Mouse (Mus musculus): ENCODE results near the gene Vmn2r109.
"Not testable (repeated sequence)": the region's sequence is repeated elsewhere in the genome, so short reads cannot be mapped to it uniquely, and the experiment has no call there.

The Vmn2r109 gene

DNA sequence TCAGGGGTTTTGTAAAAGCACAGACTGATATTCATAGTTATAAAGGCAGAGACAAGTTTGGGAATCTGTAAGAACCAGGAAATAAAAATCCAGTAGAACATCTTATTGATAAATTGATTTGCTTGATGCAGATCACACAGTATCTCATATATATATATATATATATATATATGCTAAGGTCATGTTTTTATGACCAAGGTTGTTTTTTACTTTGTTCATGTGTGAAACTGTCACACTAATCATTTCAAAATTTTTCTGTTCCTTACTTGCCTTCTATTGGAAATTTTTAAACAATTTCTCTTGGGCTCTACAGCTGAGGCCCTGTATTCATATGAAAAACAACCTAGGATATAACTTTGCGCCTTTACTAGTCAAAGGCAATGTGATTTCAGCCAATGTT lies at the start of gene Vmn2r109:
Gene Vmn2r109, minus strand, starts transcription at position 101 of the 400 bp plus-strand sequence.
- no peak for DNase-seq (ENCODE audit: low spot score in 2 of 2)

DNA sequence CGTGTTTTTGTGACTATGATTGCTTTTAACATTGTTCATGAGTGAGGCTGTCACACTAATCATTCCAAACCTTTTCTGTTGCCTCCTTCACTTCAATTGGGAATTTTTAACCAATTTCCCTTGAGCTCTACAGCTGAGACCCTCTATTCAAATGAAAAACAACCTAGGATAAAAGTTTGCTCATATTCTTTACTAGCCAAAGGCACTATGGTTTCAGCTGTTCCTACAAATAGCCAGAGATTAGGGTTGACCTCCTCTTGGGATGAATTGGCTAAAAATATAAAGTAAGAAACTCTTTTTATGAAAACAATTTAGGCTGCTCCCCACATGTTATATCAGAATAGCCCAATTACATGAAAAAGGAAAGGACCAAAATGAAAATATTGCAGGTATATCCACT lies 31.8 kb upstream of the Vmn2r109 start, which contains the start of gene Vmn2r110:
Gene Vmn2r110, minus strand, starts transcription at position 101 of the 400 bp plus-strand sequence.
- no peak for DNase-seq (ENCODE audit: low spot score in 2 of 2)

DNA sequence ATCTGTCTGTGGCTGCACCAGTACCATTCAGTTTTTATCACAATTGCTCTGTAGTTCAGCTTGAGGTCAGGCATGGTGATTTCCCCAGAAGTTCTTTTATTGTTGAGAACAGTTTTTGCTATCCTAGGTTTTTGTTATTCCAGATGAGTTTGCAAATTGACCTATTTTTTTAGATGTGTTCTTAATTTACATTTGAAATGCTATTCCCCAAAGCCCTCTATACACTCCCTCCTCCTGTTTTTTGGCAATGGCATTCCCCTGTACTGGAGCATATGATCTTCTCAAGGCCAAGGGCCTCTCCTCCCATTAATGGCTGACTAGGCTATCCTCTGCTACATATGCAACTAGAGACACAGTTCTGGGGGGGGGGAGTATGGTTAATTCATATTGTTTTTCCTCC lies 56.3 kb downstream of the Vmn2r109 start:
- DNase-seq (ENCODE audit: low spot score in 2 of 2), result not testable (repeated sequence)

DNA sequence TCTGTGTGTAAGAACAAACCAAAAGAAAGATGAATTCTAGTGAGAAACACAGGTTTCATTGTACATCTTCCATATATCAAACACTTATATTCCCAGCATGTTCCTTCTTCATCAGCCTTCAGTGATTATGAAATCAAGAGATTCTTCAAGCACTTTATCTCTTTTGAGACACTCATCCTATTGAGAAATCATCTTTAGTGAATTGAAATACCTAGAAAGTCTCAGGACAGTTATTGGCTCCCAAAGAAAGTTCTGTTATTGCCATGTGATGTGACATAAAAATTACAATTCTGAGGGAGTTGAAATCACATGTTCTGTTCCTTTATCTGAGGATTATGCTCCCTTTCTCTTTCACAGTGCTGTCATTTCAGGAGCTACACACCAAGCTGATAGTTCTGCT lies 66.7 kb downstream of the Vmn2r109 start, which contains the start of gene Vmn1r225:
Gene Vmn1r225, plus strand, starts transcription at position 301 of the 400 bp plus-strand sequence.
- DNase-seq (ENCODE audit: low spot score in 2 of 2), result no peak

Measured in frontal cortex, postnatal 25 days (tissue).